Mouse (Mus musculus) MEL (cell line): ENCODE results near the gene Fgfr2. TPM values are rescaled to one million over a fixed set of nuclear protein-coding genes. Genes with fewer than 3 reads are reported as not detected.

Source experiments
- DNase-seq: peaks from one replicate; pipeline ENCODE4 v3.0.0; 2011; ENCODE audit warnings: low read depth, low spot score
- H3K27ac ChIP-seq: 2 replicates; pipeline ENCODE4 v1.5.1; 2012; ENCODE audit warnings: low read depth, mild to moderate bottlenecking, control low read depth, low read length, moderate library complexity; ENCODE audit not compliant: control insufficient read depth
- H3K27me3 ChIP-seq, 2 experiments: fragments of 150-350 bp in 1 of 2; sonication (generic) in 1 of 2; 2 replicates each; pipeline ENCODE4 v1.6.1; 2012; ENCODE audit warnings: low read length in 2 of 2, mild to moderate bottlenecking in 2 of 2, improper control_type of control experiment in 1 of 2, moderate library complexity in 1 of 2; ENCODE audit not compliant: insufficient read depth in 2 of 2, control insufficient read depth in 1 of 2
- H3K36me3 ChIP-seq, 2 experiments: 2 replicates each; pipeline ENCODE4 v1.6.1; 2012 to 2014; ENCODE audit warnings: low read length in 2 of 2, improper control_type of control experiment in 1 of 2, inconsistent platforms in 1 of 2, mild to moderate bottlenecking in 1 of 2; ENCODE audit not compliant: insufficient read depth in 2 of 2, control insufficient read depth in 1 of 2
- H3K4me1 ChIP-seq, 2 experiments: fragments of 150-350 bp in 1 of 2; sonication (generic) in 1 of 2; 2 replicates each; pipeline ENCODE4 v1.6.1; 2012; ENCODE audit warnings: low read length in 2 of 2, improper control_type of control experiment in 1 of 2, mild to moderate bottlenecking in 1 of 2; ENCODE audit not compliant: insufficient read depth in 2 of 2, control insufficient read depth in 1 of 2
- H3K4me3 ChIP-seq, 2 experiments: fragments of 150-350 bp in 1 of 2; sonication (generic) in 1 of 2; 2 replicates each; pipeline ENCODE4 v1.5.1; 2012; ENCODE audit warnings: low read depth in 2 of 2, low read length in 2 of 2, mild to moderate bottlenecking in 2 of 2, moderate library complexity in 2 of 2, control low read depth in 1 of 2, improper control_type of control experiment in 1 of 2; ENCODE audit not compliant: control insufficient read depth in 1 of 2, insufficient read depth in 1 of 2
- H3K79me2 ChIP-seq: 2 replicates; pipeline ENCODE4 v1.6.1; 2012; ENCODE audit warnings: mild to moderate bottlenecking, low read length, moderate library complexity; ENCODE audit not compliant: control insufficient read depth, poor library complexity, insufficient read depth
- H3K9ac ChIP-seq: 2 replicates; pipeline ENCODE4 v1.6.1; 2012; ENCODE audit warnings: low read depth, mild to moderate bottlenecking, control low read depth, low read length, moderate library complexity; ENCODE audit not compliant: control insufficient read depth, poor library complexity, severe bottlenecking
- H3K9me3 ChIP-seq: fragments of 150-350 bp; sonication (generic); replicated peaks from 2 replicates; pipeline ENCODE4 v1.6.1; 2012; ENCODE audit warnings: mild to moderate bottlenecking, low read length, improper control_type of control experiment, moderate library complexity; ENCODE audit not compliant: insufficient read depth
- CHD2 ChIP-seq: IDR thresholded peaks from 2 replicates; pipeline ENCODE4 v1.6.1; 2011; ENCODE audit warnings: low read length, improper control_type of control experiment
- CTCF ChIP-seq, 3 experiments: IDR thresholded peaks in 2 of 3; conservative IDR thresholded peaks in 1 of 3; 2 replicates each; pipeline ENCODE4 v1.5.1; 2011 to 2012; ENCODE audit warnings: low read length in 3 of 3, low read depth in 2 of 3, mild to moderate bottlenecking in 2 of 3, improper control_type of control experiment in 1 of 3, inconsistent platforms in 1 of 3, mixed read lengths in 1 of 3, moderate library complexity in 1 of 3; ENCODE audit not compliant: control insufficient read depth in 1 of 3, insufficient read depth in 1 of 3, poor library complexity in 1 of 3, severe bottlenecking in 1 of 3
- E2F4 ChIP-seq: IDR thresholded peaks from 2 replicates; pipeline ENCODE4 v1.6.1; 2011; ENCODE audit warnings: low read depth, low read length, improper control_type of control experiment, borderline replicate concordance
- GABPA ChIP-seq: IDR thresholded peaks from 2 replicates; pipeline ENCODE4 v1.6.1; 2012; ENCODE audit warnings: low read depth, mild to moderate bottlenecking, inconsistent platforms, low read length, improper control_type of control experiment, moderate library complexity
- GATA1 ChIP-seq: IDR thresholded peaks from 2 replicates; pipeline ENCODE4 v1.6.1; 2011; ENCODE audit warnings: low read depth, low read length, improper control_type of control experiment
- HCFC1 ChIP-seq: IDR thresholded peaks from 2 replicates; pipeline ENCODE4 v1.6.1; 2012; ENCODE audit warnings: low read depth, mild to moderate bottlenecking, inconsistent platforms, low read length, improper control_type of control experiment, moderate library complexity
- KAT2A ChIP-seq: conservative IDR thresholded peaks from 2 replicates; pipeline ENCODE4 v1.6.1; 2012; ENCODE audit warnings: low read depth, low read length, improper control_type of control experiment, inconsistent platforms
- MAX ChIP-seq: IDR thresholded peaks from 2 replicates; pipeline ENCODE4 v1.6.1; 2011; ENCODE audit warnings: low read length, improper control_type of control experiment
- MXI1 ChIP-seq: IDR thresholded peaks from 2 replicates; pipeline ENCODE4 v1.6.1; 2011; ENCODE audit warnings: mild to moderate bottlenecking, low read depth, low read length, improper control_type of control experiment
- MYB ChIP-seq: IDR thresholded peaks from 2 replicates; pipeline ENCODE4 v1.6.1; 2011; ENCODE audit warnings: mild to moderate bottlenecking, low read depth, low read length, improper control_type of control experiment
- MYC ChIP-seq: IDR thresholded peaks from 2 replicates; pipeline ENCODE4 v1.6.1; 2011; ENCODE audit warnings: low read depth, mild to moderate bottlenecking, low read length, improper control_type of control experiment, moderate library complexity
- NELFE ChIP-seq: IDR thresholded peaks from 2 replicates; pipeline ENCODE4 v1.6.1; 2011; ENCODE audit warnings: low read depth, low read length, improper control_type of control experiment
- NRF1 ChIP-seq: IDR thresholded peaks from 2 replicates; pipeline ENCODE4 v1.6.1; 2014; ENCODE audit warnings: low read depth, mild to moderate bottlenecking, inconsistent platforms, low read length, improper control_type of control experiment, moderate library complexity; ENCODE audit not compliant: poor library complexity, insufficient read depth, severe bottlenecking
- POLR2A ChIP-seq, 2 experiments: IDR thresholded peaks; 2 replicates each; pipeline ENCODE4 v1.6.1; 2011 to 2012; ENCODE audit warnings: low read length in 2 of 2, mild to moderate bottlenecking in 2 of 2, control low read depth in 1 of 2, improper control_type of control experiment in 1 of 2, low read depth in 1 of 2, moderate library complexity in 1 of 2; ENCODE audit not compliant: control insufficient read depth in 1 of 2, insufficient read depth in 1 of 2, poor library complexity in 1 of 2
- POLR2AphosphoS2 ChIP-seq: IDR thresholded peaks from 2 replicates; pipeline ENCODE4 v1.6.1; 2011; ENCODE audit warnings: low read length, improper control_type of control experiment
- POLR2AphosphoS5 ChIP-seq: IDR thresholded peaks from 2 replicates; pipeline ENCODE4 v1.6.1; 2012; ENCODE audit warnings: low read depth, borderline replicate concordance, mild to moderate bottlenecking, inconsistent platforms, low read length, moderate library complexity, mixed read lengths
- RAD21 ChIP-seq: IDR thresholded peaks from 2 replicates; pipeline ENCODE4 v1.6.1; 2011; ENCODE audit warnings: mild to moderate bottlenecking, low read depth, low read length, improper control_type of control experiment
- RCOR1 ChIP-seq: IDR thresholded peaks from 2 replicates; pipeline ENCODE4 v1.6.1; 2012; ENCODE audit warnings: low read depth, mild to moderate bottlenecking, inconsistent platforms, low read length, improper control_type of control experiment
- SMC3 ChIP-seq: IDR thresholded peaks from 2 replicates; pipeline ENCODE4 v1.6.1; 2011; ENCODE audit warnings: low read depth, low read length, improper control_type of control experiment
- TAL1 ChIP-seq: IDR thresholded peaks from 2 replicates; pipeline ENCODE4 v1.6.1; 2012; ENCODE audit warnings: mild to moderate bottlenecking, inconsistent platforms, low read length, moderate library complexity, mixed read lengths
- TCF12 ChIP-seq: IDR thresholded peaks from 2 replicates; pipeline ENCODE4 v1.6.1; 2014; ENCODE audit warnings: low read depth, mild to moderate bottlenecking, inconsistent platforms, low read length, improper control_type of control experiment, moderate library complexity
- UBTF ChIP-seq: IDR thresholded peaks from 2 replicates; pipeline ENCODE4 v1.6.1; 2012; ENCODE audit warnings: low read depth, mild to moderate bottlenecking, inconsistent platforms, low read length, improper control_type of control experiment, moderate library complexity, borderline replicate concordance; ENCODE audit not compliant: insufficient read depth
- USF1 ChIP-seq: IDR thresholded peaks from 2 replicates; pipeline ENCODE4 v1.6.1; 2014; ENCODE audit warnings: low read depth, mild to moderate bottlenecking, inconsistent platforms, low read length, improper control_type of control experiment, moderate library complexity
- ZC3H11A ChIP-seq: IDR thresholded peaks from 2 replicates; pipeline ENCODE4 v1.6.1; 2012; ENCODE audit warnings: low read depth, mild to moderate bottlenecking, inconsistent platforms, low read length, improper control_type of control experiment
- ZNF384 ChIP-seq: IDR thresholded peaks from 2 replicates; pipeline ENCODE4 v1.6.1; 2012; ENCODE audit warnings: low read depth, mild to moderate bottlenecking, inconsistent platforms, low read length, improper control_type of control experiment
- polyA plus RNA-seq, 2 experiments: library from polyadenylated mRNA; stranded (reverse) in 1 of 2; unstranded in 1 of 2; fragments of >175 nt in 1 of 2; fragments of >200 nt in 1 of 2; gene quantifications; 2 replicates each; pipeline versions ENCODE4 v1.2.1 to v1.2.4; 2012; ENCODE audit warnings: low replicate concordance in 2 of 2, low read depth in 1 of 2; ENCODE audit not compliant: insufficient read length in 2 of 2, insufficient read depth in 1 of 2, missing spikeins in 1 of 2
- total RNA-seq: library from RNA; depleted of rRNA; stranded (reverse); fragments of 300-350 nt; gene quantifications from 2 replicates; pipeline ENCODE4 v1.2.3, GENCODE M21; 2012

Gene Fgfr2
- total and polyA plus RNA-seq, 3 experiments = not detected

GRCm38 (mm10) chr7:132976079-132976478 is 147.1 kb downstream of the Fgfr2 start:
- peaks cover 1% of the 10 kb centered on the region; the same call in 1 of the 2 replicates for H3K79me2 ChIP-seq
- no peaks in the 10 kb centered on the region for H3K27me3 ChIP-seq
- DNase-seq = no peak
- H3K9me3 ChIP-seq = no peaks in the 10 kb centered on the region
- no peak overlapping the region for H3K4me3 ChIP-seq
- no peak overlapping the region for H3K27ac ChIP-seq
- TF ChIP-seq ZC3H11A = no peak
- TF ChIP-seq POLR2AphosphoS2 = no peak
- no peak for TF ChIP-seq HCFC1
- no peak for TF ChIP-seq POLR2A (IDR thresholded peaks at IDR 0.05; ENCODE audit: control insufficient read depth in 1 of 2, insufficient read depth in 1 of 2, low read depth in 1 of 2, low read length in 2 of 2, poor library complexity in 1 of 2)
- TF ChIP-seq MYB = no peak
- no peak for TF ChIP-seq NELFE
- TF ChIP-seq POLR2AphosphoS5 = no peak
- TF ChIP-seq MYC = no peak
- TF ChIP-seq KAT2A = no peak
- no peak for TF ChIP-seq RCOR1
- TF ChIP-seq MAX = no peak
- no peak for TF ChIP-seq GATA1
- TF ChIP-seq MXI1 = no peak
- TF ChIP-seq RAD21 = no peak
- no peak for TF ChIP-seq TCF12
- TF ChIP-seq ZNF384 = no peak
- TF ChIP-seq GABPA = no peak
- no peak for TF ChIP-seq UBTF
- TF ChIP-seq CHD2 = no peak
- TF ChIP-seq NRF1 = no peak
- peaks cover 0 to 19% of the 10 kb centered on the region in 2 experiments; a peak in 2 of 4 replicates for H3K36me3 ChIP-seq
- H3K9ac ChIP-seq = no peak overlapping the region
- no peaks in the 10 kb centered on the region for H3K4me1 ChIP-seq

GRCm38 (mm10) chr7:132972079-132972478 is 151.1 kb downstream of the Fgfr2 start:
- H3K27ac ChIP-seq = no peak overlapping the region
- no peak overlapping the region for H3K4me3 ChIP-seq
- no peak for DNase-seq
- TF ChIP-seq ZC3H11A (no peak), CTCF (IDR thresholded peaks at IDR 0.05 in 2 of 3, conservative IDR thresholded peaks at IDR 0.05 in 1 of 3; ENCODE audit: control insufficient read depth in 1 of 3, insufficient read depth in 1 of 3, low read depth in 2 of 3, low read length in 3 of 3, poor library complexity in 1 of 3, severe bottlenecking in 1 of 3) (peak in 1 of 3 experiments; percentile 18; a peak in 1 of 6 replicates), NELFE (no peak), SMC3 (0 out of 2 replicates have a peak, but pooled peaks have one; percentile 5), TAL1 (no peak), USF1 (no peak), E2F4 (no peak), RAD21 (peak; percentile 4)
- TF ChIP-seq, all 39 proteins: peak for 3
- no peak overlapping the region for H3K9ac ChIP-seq
- no peaks in the 10 kb centered on the region for H3K9me3 ChIP-seq
- H3K36me3 ChIP-seq = peaks cover 0 to 22% of the 10 kb centered on the region in 2 experiments; a peak in 2 of 4 replicates
- H3K4me1 ChIP-seq = no peaks in the 10 kb centered on the region
- peaks cover 1% of the 10 kb centered on the region; the same call in 1 of the 2 replicates for H3K79me2 ChIP-seq
- H3K27me3 ChIP-seq = no peaks in the 10 kb centered on the region
